Mouse (Mus musculus) bone marrow macrophage, adult 2 months (primary cell): ENCODE measurements around the gene Stoml1.

ENCODE experiments used
- CTCF ChIP-seq: IDR thresholded peaks from 2 replicates; pipeline ENCODE4 v1.5.1; 2012; ENCODE audit warnings: low read depth, mild to moderate bottlenecking, low read length, moderate library complexity
- POLR2A ChIP-seq: IDR thresholded peaks from 2 replicates; pipeline ENCODE4 v1.6.1; 2012; ENCODE audit warnings: mild to moderate bottlenecking, low read depth, low read length, borderline replicate concordance

DNA sequence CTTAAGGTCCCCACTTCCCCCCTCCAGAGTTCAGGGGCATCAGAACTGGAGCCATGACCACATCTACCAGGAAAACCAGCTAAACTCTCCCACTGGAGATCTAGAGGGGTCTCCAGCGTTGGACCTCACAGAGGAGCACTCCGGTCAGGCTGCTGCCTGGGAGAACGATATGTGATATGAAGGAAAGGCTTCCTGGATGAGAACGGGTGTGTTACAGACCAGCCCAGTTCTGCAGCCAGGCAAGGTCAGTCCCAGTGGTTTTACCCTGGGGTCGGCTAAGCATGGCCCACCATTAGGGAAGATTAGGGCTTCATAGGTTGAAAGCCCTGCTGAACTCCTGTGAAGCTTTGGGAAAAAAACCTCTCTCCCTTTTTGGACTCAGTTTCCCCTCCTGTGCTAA is 39.6 kb upstream of the Stoml1 start:
- TF ChIP-seq POLR2A = no peak
- no peak for TF ChIP-seq CTCF
